ENCODE assay signal across 9 mouse cellular contexts in the genomic region with DNA sequence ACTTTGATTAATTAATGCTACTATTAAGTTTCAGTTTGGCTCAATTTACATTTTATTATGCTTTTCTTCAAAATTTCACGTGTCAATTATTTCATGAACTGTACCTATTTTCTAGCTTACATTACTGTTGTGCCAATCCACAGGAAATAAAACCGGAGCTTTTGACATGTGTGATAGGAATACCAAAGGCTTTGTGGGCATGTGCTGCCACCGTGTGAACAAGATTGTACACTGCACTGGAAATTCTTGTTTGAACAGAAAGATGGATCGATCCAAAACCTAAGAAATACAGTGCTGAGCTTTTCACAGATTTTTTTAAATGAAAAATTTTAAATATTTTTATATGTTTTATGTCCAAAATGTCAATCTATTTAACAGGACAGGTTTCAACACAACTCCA.
DNase-seq lines count a peak whose midpoint lies in the region; ATAC-seq and TF ChIP-seq lines count a peak whose summit lies in the region.
"Had no signal": no experiment of that assay in that cellular context is flagged by ENCODE, and none has a peak within 500 bp of the region (broad histone marks: within the 10 kb centered on the region; RNA-seq: fewer than 3 reads in every experiment).

No protein-coding gene starts in this region.

- intact Hi-C loops in heart, postnatal 10 days (cut with DNase I) = loop anchor here (1.0 kb wide), 1 partner anchor 99 kb away; no protein-coding TSS in a partner anchor

- no peak overlapping the region for H3K4me3 ChIP-seq in heart, embryonic 11.5 days (ENCODE audit: low read depth, low read length)
- no peak overlapping the region for H3K4me3 ChIP-seq in kidney, adult 2 months (ENCODE audit: insufficient read depth, low read depth, low read length)
- no peak overlapping the region for H3K4me3 ChIP-seq in midbrain, embryonic 13.5 days (replicated peaks)
- H3K4me3 ChIP-seq: megakaryocyte, embryonic 14.5 days had no signal

- no peaks in the 10 kb centered on the region for H3K36me3 ChIP-seq in heart, embryonic 11.5 days (ENCODE audit: control insufficient read depth, insufficient read depth, low read length)
- no peaks in the 10 kb centered on the region for H3K36me3 ChIP-seq in kidney, adult 2 months (ENCODE audit: control insufficient read depth, insufficient read depth, low read length)
- no peaks in the 10 kb centered on the region for H3K36me3 ChIP-seq in midbrain, embryonic 13.5 days

- H3K27ac ChIP-seq in heart, embryonic 11.5 days (ENCODE audit: low read depth, low read length) = no peak overlapping the region
- no peak overlapping the region for H3K27ac ChIP-seq in kidney, adult 2 months (ENCODE audit: insufficient read depth, low read depth, low read length)
- H3K27ac ChIP-seq in midbrain, embryonic 13.5 days = no peak overlapping the region

- WGBS in heart, embryonic 11.5 days (ENCODE audit: insufficient replicate concordance) = 27% methylated on average over 4 of the region's 4 CpGs
- 10% methylated on average over 4 of the region's 4 CpGs for WGBS in kidney, adult 2 months
- 14% methylated on average over 4 of the region's 4 CpGs for WGBS in midbrain, embryonic 13.5 days

- H3K9ac ChIP-seq in heart, embryonic 11.5 days (ENCODE audit: low read depth, low read length) = no peak overlapping the region
- H3K9ac ChIP-seq in midbrain, embryonic 13.5 days (replicated peaks) = no peak overlapping the region

- no peaks in the 10 kb centered on the region for H3K4me1 ChIP-seq in heart, embryonic 11.5 days (ENCODE audit: control insufficient read depth, insufficient read depth, low read length)
- no peaks in the 10 kb centered on the region for H3K4me1 ChIP-seq in kidney, adult 2 months (ENCODE audit: control insufficient read depth, insufficient read depth, low read length)
- H3K4me1 ChIP-seq in midbrain, embryonic 13.5 days (replicated peaks) = 0 out of 2 replicates have a peak, but pooled peaks cover 4% of the 10 kb centered on the region
- H3K4me1 ChIP-seq: megakaryocyte, embryonic 14.5 days had no signal

- no peak for TF ChIP-seq CTCF in kidney, adult 2 months (conservative IDR thresholded peaks at IDR 0.05; ENCODE audit: insufficient read depth, insufficient read length, low read depth, low read length)

- H3K4me2 ChIP-seq in heart, embryonic 11.5 days = no peak overlapping the region
- H3K4me2 ChIP-seq in midbrain, embryonic 13.5 days (replicated peaks) = no peak overlapping the region

- no peaks in the 10 kb centered on the region for H3K9me3 ChIP-seq in heart, embryonic 11.5 days (replicated peaks; ENCODE audit: control insufficient read depth, low read length)
- H3K9me3 ChIP-seq in midbrain, embryonic 13.5 days = no peaks in the 10 kb centered on the region
- H3K9me3 ChIP-seq: megakaryocyte, embryonic 14.5 days had no signal

- TF ChIP-seq POLR2A in kidney, adult 2 months (IDR thresholded peaks at IDR 0.05; ENCODE audit: low read depth, low read length) = no peak

- H3K27me3 ChIP-seq in heart, embryonic 11.5 days (ENCODE audit: control insufficient read depth, insufficient read depth, low read length) = no peaks in the 10 kb centered on the region
- H3K27me3 ChIP-seq in kidney, adult 2 months (replicated peaks; ENCODE audit: control insufficient read depth, insufficient read depth, low read length) = no peaks in the 10 kb centered on the region; the same call in 1 of the 2 replicates
- no peaks in the 10 kb centered on the region for H3K27me3 ChIP-seq in midbrain, embryonic 13.5 days
- H3K27me3 ChIP-seq: megakaryocyte, embryonic 14.5 days had no signal

- peak; percentile 7 to 41 for DNase-seq in heart, postnatal 10 days
- peak; percentile 47 for DNase-seq in Muller cell, postnatal 12 days (ENCODE audit: inconsistent ontology term)
- DNase-seq in embryo, embryonic 10 days (ENCODE audit: low spot score) = peak; percentile 64
- DNase-seq in kidney, adult 2 months = peak; percentile 33
- DNase-seq in ovary, postnatal 10 days (ENCODE audit: low spot score) = no peak
- DNase-seq in urinary bladder, postnatal 4 days (ENCODE audit: low spot score in 2 of 2) = no peak

- ATAC-seq in heart, embryonic 11.5 days (replicated peaks; ENCODE audit: insufficient number of reproducible peaks, low FRiP score, low TSS enrichment) = no peak
- peak; percentile 78 for ATAC-seq in midbrain, embryonic 13.5 days

Comparison
In these comparisons a context has a peak if more than half of its experiments do, and no peak if none do; other contexts are left out.
1. DNase-seq: peak in heart, postnatal 10 days (2 of 2), Muller cell, postnatal 12 days (single experiment), embryo, embryonic 10 days (single experiment) and kidney, adult 2 months (single experiment); none in ovary, postnatal 10 days (single experiment) and urinary bladder, postnatal 4 days (0 of 2).